Comparison of ENCODE assay signal across 10 mouse cellular contexts in genomic region chr1:169916659-169917058, GRCm38 (mm10). TPM values are rescaled to one million over a fixed set of nuclear protein-coding genes. Genes with fewer than 3 reads are reported as not detected.
A peak's percentile ranks its signal among the peaks of the same experiment; 100 is the strongest.
DNase-seq lines count a peak whose midpoint lies in the region; ATAC-seq lines count a peak whose summit lies in the region.
"Had no signal": no experiment of that assay in that cellular context is flagged by ENCODE, and none has a peak within 500 bp of the region (broad histone marks: within the 10 kb centered on the region; RNA-seq: fewer than 3 reads in every experiment).

No protein-coding gene starts in this region.

- WGBS in lung, embryonic 15.5 days = 18% methylated on average over 7 of the region's 7 CpGs
- 64% methylated on average over 7 of the region's 7 CpGs for WGBS in hindbrain, embryonic 12.5 days

- no peak overlapping the region for H3K9ac ChIP-seq in lung, embryonic 15.5 days
- H3K9ac ChIP-seq in hindbrain, embryonic 12.5 days = no peak overlapping the region

- no peak overlapping the region for H3K4me2 ChIP-seq in lung, embryonic 15.5 days
- H3K4me2 ChIP-seq in hindbrain, embryonic 12.5 days (replicated peaks) = no peak overlapping the region

- no peak for DNase-seq in lung, postnatal 25 days (ENCODE audit: low spot score)
- DNase-seq in gastrocnemius, adult 18-20 months (ENCODE audit: low spot score) = peak; percentile 65
- peak; percentile 69 for DNase-seq in skeletal muscle tissue, adult 2 months (ENCODE audit: low read depth, low spot score)
- DNase-seq in frontal cortex, postnatal 36 days (ENCODE audit: low spot score in 2 of 2) = no peak
- no peak for DNase-seq in kidney, adult 11 months
- DNase-seq: kidney, adult 18-20 months had no signal

- peaks cover 4% of the 10 kb centered on the region; the same call in 1 of the 2 replicates for H3K27me3 ChIP-seq in lung, embryonic 15.5 days
- 0 out of 2 replicates have a peak, but pooled peaks cover 5% of the 10 kb centered on the region for H3K27me3 ChIP-seq in hindbrain, embryonic 12.5 days
- H3K27me3 ChIP-seq: Patski had no signal

- H3K4me1 ChIP-seq in lung, embryonic 15.5 days = peaks cover 25% of the 10 kb centered on the region
- peaks cover 8% of the 10 kb centered on the region; the same call in 1 of the 2 replicates for H3K4me1 ChIP-seq in hindbrain, embryonic 12.5 days

- peak overlapping the region; percentile 49 for H3K27ac ChIP-seq in lung, embryonic 15.5 days
- no peak overlapping the region for H3K27ac ChIP-seq in hindbrain, embryonic 12.5 days

- H3K4me3 ChIP-seq in lung, embryonic 15.5 days = no peak overlapping the region
- no peak overlapping the region for H3K4me3 ChIP-seq in hindbrain, embryonic 12.5 days
- H3K4me3 ChIP-seq: myocyte had no signal

- H3K9me3 ChIP-seq in lung, embryonic 15.5 days = no peaks in the 10 kb centered on the region
- H3K9me3 ChIP-seq in hindbrain, embryonic 12.5 days (replicated peaks) = no peaks in the 10 kb centered on the region

- no peaks in the 10 kb centered on the region for H3K36me3 ChIP-seq in lung, embryonic 15.5 days
- no peaks in the 10 kb centered on the region for H3K36me3 ChIP-seq in hindbrain, embryonic 12.5 days

- peak; percentile 83 for ATAC-seq in lung, embryonic 15.5 days (ENCODE audit: borderline replicate concordance, extremely low read depth, low FRiP score, low TSS enrichment)
- 0 out of 2 replicates have a peak, but pooled peaks have one; percentile 24 for ATAC-seq in hindbrain, embryonic 12.5 days (ENCODE audit: low FRiP score)
- ATAC-seq: Patski had no signal

RNA-seq across cellular contexts. Expression of gene Ccdc190, which starts 11.8 kb away (rescaled TPM):
- 0.20 TPM in 1 of 2 replicates, not detected in the other for polyA plus RNA-seq in lung, embryonic 15.5 days (2015; fragmentation: Nextera tagmentation; extraction: Ambion mirVana)
- total RNA-seq in gastrocnemius, adult 18-20 months (2021) = not detected
- polyA plus RNA-seq in hindbrain, embryonic 12.5 days (2016; fragmentation: Nextera tagmentation; extraction: Ambion mirVana) = 0.65 and 0.89 TPM in 2 replicates
- polyA plus RNA-seq: myocyte had no signal

RNA-seq across cellular contexts. Expression of gene Hsd17b7, which starts 52.4 kb away (rescaled TPM):
- polyA plus RNA-seq in lung, embryonic 15.5 days (2015; fragmentation: Nextera tagmentation; extraction: Ambion mirVana) = 10.0 and 10.8 TPM in 2 replicates
- total RNA-seq in gastrocnemius, adult 18-20 months (2021) = 10 to 100 TPM; 11.1 to 15.4 TPM
- polyA plus RNA-seq in hindbrain, embryonic 12.5 days (2016; fragmentation: Nextera tagmentation; extraction: Ambion mirVana) = 21.9 and 29.4 TPM in 2 replicates

Comparison
In these comparisons a context has a peak if more than half of its experiments do, and no peak if none do; other contexts are left out.
1. DNase-seq: peak in gastrocnemius, adult 18-20 months (single experiment) and skeletal muscle tissue, adult 2 months (single experiment); none in lung, postnatal 25 days (single experiment), frontal cortex, postnatal 36 days (0 of 2) and kidney, adult 11 months (single experiment).